Mouse (Mus musculus) heart, adult 9 months (tissue): ENCODE data around the gene Bmp2k.
A peak's percentile ranks its signal among the peaks of the same experiment; 100 is the strongest.

Experiments used
- DNase-seq, 2 experiments: peaks; one replicate each; pipeline ENCODE4 v3.0.0; 2022; ENCODE audit warnings: low spot score in 2 of 2

Gene Bmp2k

GRCm38 (mm10) chr5:97099954-97100353, 102.5 kb downstream of the Bmp2k start:
- no peak for DNase-seq

- DNase-seq = no peak
Measured at GRCm38 (mm10) chr5:97108333-97108732, 110.8 kb downstream of the Bmp2k start.

GRCm38 (mm10) chr5:97110133-97110532, 112.6 kb downstream of the Bmp2k start:
- DNase-seq = no peak

- no peak for DNase-seq
Measured at GRCm38 (mm10) chr5:97110697-97111096, 113.2 kb downstream of the Bmp2k start.

GRCm38 (mm10) chr5:97111207-97111910, 113.9 kb downstream of the Bmp2k start, which contains the start of gene Paqr3:
Paqr3 (minus strand) TSS chr5:97111596.
- peak; percentile 95 to 97 for DNase-seq

GRCm38 (mm10) chr5:97124977-97125376, 127.5 kb downstream of the Bmp2k start:
- no peak for DNase-seq

- no peak for DNase-seq
Measured at GRCm38 (mm10) chr5:97125459-97125970, 128.0 kb downstream of the Bmp2k start.

GRCm38 (mm10) chr5:97126005-97126404, 128.5 kb downstream of the Bmp2k start:
- DNase-seq = no peak

GRCm38 (mm10) chr5:97127284-97127683, 129.8 kb downstream of the Bmp2k start:
- no peak for DNase-seq

- peak in 1 of 2 experiments; percentile 7 for DNase-seq
Measured at GRCm38 (mm10) chr5:97128242-97129226, 131.0 kb downstream of the Bmp2k start.

- DNase-seq = no peak
Measured at GRCm38 (mm10) chr5:97129589-97129988, 132.1 kb downstream of the Bmp2k start.

- no peak for DNase-seq
Measured at GRCm38 (mm10) chr5:97135331-97135730, 137.8 kb downstream of the Bmp2k start.
